Comparison of ENCODE assay signal across 24 mouse cellular contexts in the genomic region with DNA sequence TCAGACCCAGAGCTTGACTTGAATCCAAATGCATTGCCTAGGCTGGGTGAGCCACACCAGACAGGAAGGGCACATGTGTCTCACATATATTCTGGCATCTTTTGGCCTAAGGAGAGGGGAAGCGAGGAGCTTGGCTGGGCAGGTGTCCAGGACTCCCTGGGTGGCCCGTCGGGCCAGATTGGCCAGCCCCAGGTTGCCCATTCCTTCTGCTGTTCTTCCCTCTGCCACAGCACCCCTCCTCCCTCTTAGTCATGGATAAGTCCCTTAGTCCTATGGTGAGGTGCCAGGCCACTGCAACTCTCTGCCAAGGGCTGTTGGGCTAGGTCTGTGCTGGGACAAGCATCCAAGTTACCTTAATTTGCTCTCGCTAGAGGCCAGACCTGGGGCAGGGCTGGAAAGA. TPM values are rescaled to one million over a fixed set of nuclear protein-coding genes. Genes with fewer than 3 reads are reported as not detected.
DNase-seq lines count a peak whose midpoint lies in the region; ATAC-seq and TF ChIP-seq lines count a peak whose summit lies in the region.
"Had no signal": no experiment of that assay in that cellular context is flagged by ENCODE, and none has a peak within 500 bp of the region (broad histone marks: within the 10 kb centered on the region; RNA-seq: fewer than 3 reads in every experiment).

No protein-coding gene starts in this region.

- H3K9ac ChIP-seq in hindbrain, embryonic 16.5 days (ENCODE audit: low read depth, low read length): no peak overlapping the region
- no peak overlapping the region for H3K9ac ChIP-seq in hindbrain, embryonic 12.5 days
- H3K9ac ChIP-seq: forebrain, embryonic 13.5 days; neural tube, embryonic 15.5 days had no signal

- H3K4me3 ChIP-seq in hindbrain, embryonic 16.5 days (ENCODE audit: low read length): no peak overlapping the region
- H3K4me3 ChIP-seq in hindbrain, embryonic 12.5 days: no peak overlapping the region
- H3K4me3 ChIP-seq in cerebellum, adult 2 months (replicated peaks; ENCODE audit: insufficient read depth, low read depth, low read length): no peak overlapping the region
- H3K4me3 ChIP-seq: forebrain, embryonic 13.5 days; midbrain, embryonic 10.5 days; neural tube, embryonic 15.5 days had no signal

- WGBS in hindbrain, embryonic 16.5 days: 50% methylated on average over 4 of the region's 4 CpGs
- 83% methylated on average over 4 of the region's 4 CpGs for WGBS in hindbrain, embryonic 12.5 days
- WGBS in cerebellum, adult 2 months: 7% methylated on average over 4 of the region's 4 CpGs

- ATAC-seq in hindbrain, embryonic 16.5 days: peak; percentile 57; the same call in 1 of the 2 replicates
- no peak for ATAC-seq in hindbrain, embryonic 12.5 days (ENCODE audit: low FRiP score)
- ATAC-seq: forebrain, embryonic 13.5 days; Patski had no signal

- H3K4me1 ChIP-seq in hindbrain, embryonic 16.5 days (ENCODE audit: control insufficient read depth, insufficient read depth, low read depth, low read length): peaks cover 24% of the 10 kb centered on the region
- peaks cover 32% of the 10 kb centered on the region for H3K4me1 ChIP-seq in hindbrain, embryonic 12.5 days
- H3K4me1 ChIP-seq in cerebellum, adult 2 months (ENCODE audit: control insufficient read depth, insufficient read depth, low read length): peaks cover 35% of the 10 kb centered on the region

- no peaks in the 10 kb centered on the region for H3K36me3 ChIP-seq in hindbrain, embryonic 16.5 days (ENCODE audit: control insufficient read depth, insufficient read depth, low read length)
- no peaks in the 10 kb centered on the region for H3K36me3 ChIP-seq in hindbrain, embryonic 12.5 days
- H3K36me3 ChIP-seq: midbrain, embryonic 10.5 days; neural tube, embryonic 15.5 days had no signal

- no peak for TF ChIP-seq CTCF in cerebellum, adult 2 months (IDR thresholded peaks at IDR 0.05; ENCODE audit: borderline replicate concordance, insufficient read depth, low read depth, low read length)

- DNase-seq in brain, adult 2 months (ENCODE audit: low read depth, low spot score): peak; percentile 97
- peak; percentile 98 to 99 for DNase-seq in cerebellum, adult 2 months
- DNase-seq in cerebellum, postnatal 25 days: peak; percentile 99
- no peak for DNase-seq in urinary bladder, adult 2 months (ENCODE audit: low spot score)
- DNase-seq in right cerebral cortex, postnatal 25 days: no peak
- DNase-seq in lung, postnatal 36 days: no peak
- DNase-seq: adrenal gland, adult 2 months; kidney, adult 11 months had no signal

- no peak for TF ChIP-seq POLR2A in cerebellum, adult 2 months (IDR thresholded peaks at IDR 0.05; ENCODE audit: borderline replicate concordance, insufficient read depth, low read length)

- H3K27me3 ChIP-seq in hindbrain, embryonic 16.5 days (replicated peaks; ENCODE audit: control insufficient read depth, insufficient read depth, low read length): peaks cover 40% of the 10 kb centered on the region
- H3K27me3 ChIP-seq in hindbrain, embryonic 12.5 days: peaks cover 62% of the 10 kb centered on the region
- no peaks in the 10 kb centered on the region for H3K27me3 ChIP-seq in cerebellum, adult 2 months (ENCODE audit: control insufficient read depth, insufficient read depth, low read length)

- no peak overlapping the region for H3K4me2 ChIP-seq in hindbrain, embryonic 16.5 days (ENCODE audit: low read length)
- H3K4me2 ChIP-seq in hindbrain, embryonic 12.5 days (replicated peaks): no peak overlapping the region
- H3K4me2 ChIP-seq: forebrain, embryonic 13.5 days; heart, embryonic 11.5 days; neural tube, embryonic 15.5 days had no signal

- no peak overlapping the region for H3K27ac ChIP-seq in hindbrain, embryonic 16.5 days (ENCODE audit: low read depth, low read length)
- H3K27ac ChIP-seq in hindbrain, embryonic 12.5 days: no peak overlapping the region
- H3K27ac ChIP-seq in cerebellum, adult 2 months (ENCODE audit: insufficient read depth, low read length): peak overlapping the region; percentile 68
- H3K27ac ChIP-seq: forebrain, embryonic 13.5 days; midbrain, embryonic 10.5 days; neural tube, embryonic 15.5 days; stomach, postnatal 0 days had no signal

- H3K9me3 ChIP-seq in hindbrain, embryonic 16.5 days (ENCODE audit: control insufficient read depth, low read length): no peaks in the 10 kb centered on the region
- H3K9me3 ChIP-seq in hindbrain, embryonic 12.5 days (replicated peaks): no peaks in the 10 kb centered on the region
- H3K9me3 ChIP-seq: forebrain, embryonic 13.5 days; midbrain, embryonic 10.5 days; neural tube, embryonic 15.5 days had no signal

RNA-seq across cellular contexts. Expression of gene Egr4, which starts 2.6 kb away (rescaled TPM):
- polyA plus RNA-seq in hindbrain, embryonic 16.5 days (2015; fragmentation: Nextera tagmentation; extraction: Ambion mirVana): not detected in 2 replicates
- not detected in 2 replicates for polyA plus RNA-seq in hindbrain, embryonic 12.5 days (2016; fragmentation: Nextera tagmentation; extraction: Ambion mirVana)
- 8.3 and 9.8 TPM in 2 replicates for polyA plus RNA-seq in cerebellum, adult 2 months (2012; rRNA removed)
- polyA plus RNA-seq in urinary bladder, adult 2 months (2012; rRNA removed): 0.03 TPM in 1 of 2 replicates, not detected in the other
- polyA plus RNA-seq: adrenal gland, adult 2 months; embryonic facial prominence, embryonic 14.5 days; forebrain, embryonic 13.5 days; heart, embryonic 11.5 days; heart, postnatal 0 days; large intestine, adult 2 months; limb, embryonic 11.5 days; liver, adult 2 months; liver, embryonic 16.5 days; lung, embryonic 16.5 days; midbrain, embryonic 10.5 days; Patski; stomach, postnatal 0 days; thymus, postnatal 0 days had no signal

RNA-seq across cellular contexts. Expression of gene Fbxo41, which starts 13.1 kb away (rescaled TPM):
- 9.8 and 10.3 TPM in 2 replicates for polyA plus RNA-seq in hindbrain, embryonic 16.5 days (2015; fragmentation: Nextera tagmentation; extraction: Ambion mirVana)
- 3.1 TPM in 2 replicates for polyA plus RNA-seq in hindbrain, embryonic 12.5 days (2016; fragmentation: Nextera tagmentation; extraction: Ambion mirVana)
- 32.9 and 33.8 TPM in 2 replicates for polyA plus RNA-seq in cerebellum, adult 2 months (2012; rRNA removed)
- 2.2 TPM in 2 replicates for polyA plus RNA-seq in urinary bladder, adult 2 months (2012; rRNA removed)
- polyA plus RNA-seq: heart, embryonic 11.5 days; heart, postnatal 0 days; liver, adult 2 months; liver, embryonic 16.5 days had no signal

Comparison
In these comparisons a context has a peak if more than half of its experiments do, and no peak if none do; other contexts are left out.
1. DNase-seq: peak in brain, adult 2 months (single experiment), cerebellum, adult 2 months (2 of 2) and cerebellum, postnatal 25 days (2 of 2); none in urinary bladder, adult 2 months (single experiment), right cerebral cortex, postnatal 25 days (single experiment) and lung, postnatal 36 days (single experiment).